Mouse (Mus musculus): Measurements from ENCODE around the gene Spred1. TPM values are rescaled to one million over a fixed set of nuclear protein-coding genes. Genes with fewer than 3 reads are reported as not detected.

The Spred1 gene
- polyA plus RNA-seq, 1 experiment from 2014 or later: 5.8 TPM

GRCm38 (mm10) chr2:117190915-117191314 is 69.7 kb downstream of the Spred1 start:
- Histone ChIP-seq H3K4me3 (ENCODE audit: low read depth, low read length) (no peak overlapping the region), H3K9me3 (ENCODE audit: control insufficient read depth, low read length) (no peaks in the 10 kb centered on the region), H3K36me3 (ENCODE audit: control insufficient read depth, insufficient read depth, low read length) (no peaks in the 10 kb centered on the region), H3K27ac (replicated peaks) (no peak overlapping the region), H3K9ac (ENCODE audit: low read length) (no peak overlapping the region), H3K4me1 (replicated peaks; ENCODE audit: control insufficient read depth, insufficient read depth) (no peaks in the 10 kb centered on the region), H3K4me2 (replicated peaks; ENCODE audit: low read depth) (no peak overlapping the region), H3K27me3 (ENCODE audit: control insufficient read depth, insufficient read depth, low read length) (no peaks in the 10 kb centered on the region)
- TF ChIP-seq EP300 (optimal IDR thresholded peaks at IDR 0.05) (no peak), CTCF (IDR thresholded peaks at IDR 0.05; ENCODE audit: low read depth) (no peak)
- ATAC-seq (ENCODE audit: low FRiP score, low TSS enrichment): no peak
- no peak for DNase-seq (ENCODE audit: low spot score)

DNA sequence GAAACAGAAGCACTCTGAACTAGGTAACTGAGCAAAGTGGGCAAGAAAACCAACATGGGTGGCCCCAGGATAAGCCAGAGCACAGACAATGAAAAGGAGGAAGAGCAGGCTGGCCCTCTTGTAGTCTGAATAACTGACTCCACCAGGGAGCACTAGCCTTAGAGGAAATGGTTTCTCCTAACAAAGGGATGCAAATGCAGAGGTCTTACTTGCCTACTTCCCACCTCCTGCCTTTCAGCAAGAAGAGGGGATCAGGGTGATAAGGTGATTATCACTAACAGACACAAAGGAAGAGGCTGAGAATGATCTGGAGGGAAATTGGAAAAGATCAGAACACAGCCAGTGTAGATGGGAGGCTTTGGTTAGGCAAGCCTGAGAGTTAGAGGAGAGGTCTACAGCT is 73.1 kb downstream of the Spred1 start:
- TF ChIP-seq EP300 (optimal IDR thresholded peaks at IDR 0.05) (no peak), CTCF (IDR thresholded peaks at IDR 0.05; ENCODE audit: low read depth) (no peak)
- Histone ChIP-seq H3K9me3 (ENCODE audit: control insufficient read depth, low read length) (no peaks in the 10 kb centered on the region), H3K27ac (replicated peaks) (no peak overlapping the region), H3K4me1 (replicated peaks; ENCODE audit: control insufficient read depth, insufficient read depth) (no peaks in the 10 kb centered on the region), H3K27me3 (ENCODE audit: control insufficient read depth, insufficient read depth, low read length) (no peaks in the 10 kb centered on the region), H3K36me3 (ENCODE audit: control insufficient read depth, insufficient read depth, low read length) (no peaks in the 10 kb centered on the region), H3K4me3 (ENCODE audit: low read depth, low read length) (no peak overlapping the region), H3K9ac (ENCODE audit: low read length) (no peak overlapping the region), H3K4me2 (replicated peaks; ENCODE audit: low read depth) (no peak overlapping the region)
- DNase-seq (ENCODE audit: low spot score): no peak
- no peak for ATAC-seq (ENCODE audit: low FRiP score, low TSS enrichment)

GRCm38 (mm10) chr2:117195151-117195550 is 74.0 kb downstream of the Spred1 start:
- no peaks in the 10 kb centered on the region for H3K27me3 ChIP-seq (ENCODE audit: control insufficient read depth, insufficient read depth, low read length)
- no peak overlapping the region for H3K27ac ChIP-seq (replicated peaks)
- H3K4me1 ChIP-seq (replicated peaks; ENCODE audit: control insufficient read depth, insufficient read depth): no peaks in the 10 kb centered on the region
- 47% methylated on average over 2 of the region's 2 CpGs for WGBS
- TF ChIP-seq EP300 (optimal IDR thresholded peaks at IDR 0.05): no peak
- TF ChIP-seq CTCF (IDR thresholded peaks at IDR 0.05; ENCODE audit: low read depth): no peak
- no peak overlapping the region for H3K4me3 ChIP-seq (ENCODE audit: low read depth, low read length)
- no peaks in the 10 kb centered on the region for H3K9me3 ChIP-seq (ENCODE audit: control insufficient read depth, low read length)
- no peak for ATAC-seq (ENCODE audit: low FRiP score, low TSS enrichment)
- no peak overlapping the region for H3K4me2 ChIP-seq (replicated peaks; ENCODE audit: low read depth)
- H3K36me3 ChIP-seq (ENCODE audit: control insufficient read depth, insufficient read depth, low read length): no peaks in the 10 kb centered on the region
- no peak overlapping the region for H3K9ac ChIP-seq (ENCODE audit: low read length)
- DNase-seq (ENCODE audit: low spot score): no peak

DNA sequence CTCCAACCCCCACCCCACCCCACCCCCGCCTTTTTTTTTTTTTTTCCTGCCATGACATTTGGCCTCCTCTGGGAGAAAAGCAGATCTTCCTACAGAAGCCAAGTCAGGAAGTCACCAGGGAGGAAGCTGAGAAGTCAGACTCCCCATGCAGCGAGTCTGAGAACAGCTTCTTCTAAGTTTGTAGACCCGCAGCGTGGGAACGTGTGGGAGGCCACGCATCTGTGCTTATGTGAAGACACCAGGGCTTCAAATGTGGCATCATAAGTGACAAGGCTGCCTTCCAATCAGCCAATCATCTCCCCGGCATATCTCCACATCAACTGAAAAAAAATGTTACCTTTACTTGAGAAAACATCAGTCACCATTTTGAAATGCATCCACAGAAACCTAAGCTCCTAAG is 74.4 kb downstream of the Spred1 start:
- Histone ChIP-seq H3K27me3 (ENCODE audit: control insufficient read depth, insufficient read depth, low read length) (no peaks in the 10 kb centered on the region), H3K9ac (ENCODE audit: low read length) (no peak overlapping the region), H3K4me2 (replicated peaks; ENCODE audit: low read depth) (no peak overlapping the region), H3K36me3 (ENCODE audit: control insufficient read depth, insufficient read depth, low read length) (no peaks in the 10 kb centered on the region), H3K27ac (replicated peaks) (no peak overlapping the region), H3K9me3 (ENCODE audit: control insufficient read depth, low read length) (no peaks in the 10 kb centered on the region), H3K4me3 (ENCODE audit: low read depth, low read length) (no peak overlapping the region), H3K4me1 (replicated peaks; ENCODE audit: control insufficient read depth, insufficient read depth) (no peaks in the 10 kb centered on the region)
- 62% methylated on average over 6 of the region's 7 CpGs for WGBS
- DNase-seq (ENCODE audit: low spot score) (no peak), ATAC-seq (ENCODE audit: low FRiP score, low TSS enrichment) (no peak)
- TF ChIP-seq CTCF (IDR thresholded peaks at IDR 0.05; ENCODE audit: low read depth) (no peak), EP300 (optimal IDR thresholded peaks at IDR 0.05) (no peak)

GRCm38 (mm10) chr2:117200869-117201338 is 79.7 kb downstream of the Spred1 start:
- TF ChIP-seq EP300 (optimal IDR thresholded peaks at IDR 0.05): no peak
- no peak for TF ChIP-seq CTCF (IDR thresholded peaks at IDR 0.05; ENCODE audit: low read depth)
- Histone ChIP-seq H3K4me2 (replicated peaks; ENCODE audit: low read depth) (no peak overlapping the region), H3K27ac (replicated peaks) (no peak overlapping the region), H3K4me1 (replicated peaks; ENCODE audit: control insufficient read depth, insufficient read depth) (no peaks in the 10 kb centered on the region), H3K36me3 (ENCODE audit: control insufficient read depth, insufficient read depth, low read length) (no peaks in the 10 kb centered on the region), H3K9ac (ENCODE audit: low read length) (no peak overlapping the region), H3K27me3 (ENCODE audit: control insufficient read depth, insufficient read depth, low read length) (no peaks in the 10 kb centered on the region), H3K9me3 (ENCODE audit: control insufficient read depth, low read length) (no peaks in the 10 kb centered on the region), H3K4me3 (ENCODE audit: low read depth, low read length) (no peak overlapping the region)
- WGBS: 39% methylated on average over 9 of the region's 9 CpGs
- no peak for DNase-seq (ENCODE audit: low spot score)
- ATAC-seq (ENCODE audit: low FRiP score, low TSS enrichment): no peak

DNA sequence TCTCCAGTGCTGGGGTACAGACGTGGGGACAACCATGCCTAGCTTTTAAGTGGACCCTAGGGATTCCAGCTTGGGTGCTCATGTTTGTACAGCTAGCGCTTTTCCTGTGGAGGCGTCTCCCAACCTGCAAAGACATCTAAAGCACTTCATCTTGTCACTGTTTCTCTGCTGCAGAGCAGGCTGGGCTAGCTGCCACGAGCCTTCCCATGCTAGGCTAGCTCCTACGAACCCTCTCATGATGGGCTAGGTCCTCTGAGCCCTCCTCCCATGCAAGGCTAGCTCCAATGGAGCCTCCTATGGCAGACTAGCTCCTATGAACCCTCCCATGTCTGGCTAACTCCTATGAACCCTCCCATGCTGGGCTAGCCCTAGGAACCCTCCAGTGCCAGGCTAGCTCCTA is 82.2 kb downstream of the Spred1 start:
- Histone ChIP-seq H3K9ac (ENCODE audit: low read length) (no peak overlapping the region), H3K4me2 (replicated peaks; ENCODE audit: low read depth) (no peak overlapping the region), H3K4me3 (ENCODE audit: low read depth, low read length) (no peak overlapping the region), H3K36me3 (ENCODE audit: control insufficient read depth, insufficient read depth, low read length) (no peaks in the 10 kb centered on the region), H3K27me3 (ENCODE audit: control insufficient read depth, insufficient read depth, low read length) (no peaks in the 10 kb centered on the region), H3K9me3 (ENCODE audit: control insufficient read depth, low read length) (no peaks in the 10 kb centered on the region), H3K4me1 (replicated peaks; ENCODE audit: control insufficient read depth, insufficient read depth) (no peaks in the 10 kb centered on the region), H3K27ac (replicated peaks) (no peak overlapping the region)
- DNase-seq (ENCODE audit: low spot score) (no peak), ATAC-seq (ENCODE audit: low FRiP score, low TSS enrichment) (no peak)
- TF ChIP-seq EP300 (optimal IDR thresholded peaks at IDR 0.05): no peak
- TF ChIP-seq CTCF (IDR thresholded peaks at IDR 0.05; ENCODE audit: low read depth): no peak
- 54% methylated on average over 5 of the region's 5 CpGs for WGBS

Measured in stomach, postnatal 0 days (tissue).